Mouse (Mus musculus): ENCODE measurements around the gene Eif4e. TPM values are rescaled to one million over a fixed set of nuclear protein-coding genes. Genes with fewer than 3 reads are reported as not detected.

The Eif4e gene
- polyA plus RNA-seq, 1 experiment from 2014 or later, result 557 TPM

DNA sequence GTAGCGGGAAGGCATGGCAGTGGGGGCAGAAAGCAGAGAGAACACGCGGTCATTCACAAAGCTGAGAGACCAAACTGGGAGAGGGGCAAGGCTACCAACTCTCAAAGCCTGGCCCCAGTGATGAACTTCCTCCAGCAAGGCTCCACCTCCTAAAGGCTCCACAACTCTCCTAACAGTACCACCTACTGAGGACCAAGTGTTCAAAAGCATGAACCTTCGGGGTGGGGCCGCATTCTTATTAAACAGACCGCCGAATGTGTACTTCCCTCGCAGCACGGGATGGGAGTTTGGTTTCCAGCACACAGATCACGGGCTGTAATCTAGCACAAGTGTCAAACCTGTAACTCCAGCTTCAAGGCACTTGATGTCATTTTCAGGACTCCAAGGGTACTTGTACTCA lies 52.9 kb downstream of the Eif4e start:
- H3K27ac ChIP-seq (replicated peaks; ENCODE audit: low read depth, low read length), result no peak overlapping the region
- no peaks in the 10 kb centered on the region for H3K4me1 ChIP-seq (ENCODE audit: control insufficient read depth, insufficient read depth, low read length)
- 90% methylated on average over 10 of the region's 10 CpGs for WGBS

DNA sequence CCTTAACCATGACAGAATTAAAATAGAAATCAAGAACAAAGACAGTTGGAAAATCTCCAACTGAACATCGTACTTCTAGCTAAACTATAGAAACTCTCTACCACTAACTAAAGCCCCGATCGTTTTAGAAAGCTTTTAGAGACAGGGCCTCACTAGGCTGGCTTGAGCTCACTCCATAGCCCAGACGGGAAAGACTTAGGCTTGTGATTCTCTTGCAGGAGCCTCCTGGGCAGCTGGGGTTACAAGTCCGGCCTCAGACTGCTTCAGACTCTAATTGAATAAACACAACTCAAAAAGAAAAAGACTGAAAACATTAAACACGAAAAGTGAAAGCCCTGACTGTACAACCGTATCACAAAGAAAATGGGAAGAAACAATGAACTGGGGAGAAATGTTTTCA lies 60.2 kb downstream of the Eif4e start:
- no peak overlapping the region for H3K27ac ChIP-seq (replicated peaks; ENCODE audit: low read depth, low read length)
- no peaks in the 10 kb centered on the region for H3K27me3 ChIP-seq (ENCODE audit: control insufficient read depth, insufficient read depth, low read length)
- no peaks in the 10 kb centered on the region for H3K36me3 ChIP-seq (ENCODE audit: control insufficient read depth, insufficient read depth, low read length)
- ATAC-seq (ENCODE audit: insufficient number of reproducible peaks, low FRiP score, low TSS enrichment, low read depth) (no peak), DNase-seq (ENCODE audit: low spot score) (no peak)
- no peak overlapping the region for H3K9ac ChIP-seq (ENCODE audit: low read length)
- H3K4me3 ChIP-seq (ENCODE audit: low read depth, low read length), result no peak overlapping the region
- H3K4me1 ChIP-seq (ENCODE audit: control insufficient read depth, insufficient read depth, low read length), result no peaks in the 10 kb centered on the region
- 79% methylated on average over 7 of the region's 7 CpGs for WGBS
- H3K4me2 ChIP-seq (ENCODE audit: low read depth, severe bottlenecking), result no peak overlapping the region
- peaks cover 2% of the 10 kb centered on the region; the same call in 1 of the 2 replicates for H3K9me3 ChIP-seq (ENCODE audit: control insufficient read depth, low read length)

More for the DNA sequence above, 52.9 kb downstream of the Eif4e start:
- H3K4me2 ChIP-seq (ENCODE audit: low read depth, severe bottlenecking), result no peak overlapping the region
- no peaks in the 10 kb centered on the region for H3K27me3 ChIP-seq (ENCODE audit: control insufficient read depth, insufficient read depth, low read length)
- H3K9me3 ChIP-seq (ENCODE audit: control insufficient read depth, low read length), result peaks cover 2% of the 10 kb centered on the region; the same call in 1 of the 2 replicates
- H3K4me3 ChIP-seq (ENCODE audit: low read depth, low read length), result no peak overlapping the region
- H3K36me3 ChIP-seq (ENCODE audit: control insufficient read depth, insufficient read depth, low read length), result no peaks in the 10 kb centered on the region
- no peak overlapping the region for H3K9ac ChIP-seq (ENCODE audit: low read length)
- DNase-seq (ENCODE audit: low spot score), result no peak
- no peak for ATAC-seq (ENCODE audit: insufficient number of reproducible peaks, low FRiP score, low TSS enrichment, low read depth)

- no peaks in the 10 kb centered on the region for H3K4me1 ChIP-seq (ENCODE audit: control insufficient read depth, insufficient read depth, low read length)
- H3K9me3 ChIP-seq (ENCODE audit: control insufficient read depth, low read length), result peaks cover 2% of the 10 kb centered on the region; the same call in 1 of the 2 replicates
- no peak overlapping the region for H3K9ac ChIP-seq (ENCODE audit: low read length)
- H3K36me3 ChIP-seq (ENCODE audit: control insufficient read depth, insufficient read depth, low read length), result no peaks in the 10 kb centered on the region
- no peak overlapping the region for H3K4me3 ChIP-seq (ENCODE audit: low read depth, low read length)
- no peaks in the 10 kb centered on the region for H3K27me3 ChIP-seq (ENCODE audit: control insufficient read depth, insufficient read depth, low read length)
- no peak for ATAC-seq (ENCODE audit: insufficient number of reproducible peaks, low FRiP score, low TSS enrichment, low read depth)
- H3K27ac ChIP-seq (replicated peaks; ENCODE audit: low read depth, low read length), result no peak overlapping the region
- H3K4me2 ChIP-seq (ENCODE audit: low read depth, severe bottlenecking), result no peak overlapping the region
- WGBS, result 87% methylated on average over 4 of the region's 4 CpGs
- DNase-seq (ENCODE audit: low spot score), result no peak
Observed at GRCm38 (mm10) chr3:138587137-138587536, 61.2 kb downstream of the Eif4e start.

- no peak overlapping the region for H3K4me2 ChIP-seq (ENCODE audit: low read depth, severe bottlenecking)
- ATAC-seq (ENCODE audit: insufficient number of reproducible peaks, low FRiP score, low TSS enrichment, low read depth), result no peak
- WGBS, result 85% methylated on average over 9 of the region's 9 CpGs
Observed at GRCm38 (mm10) chr3:138588001-138588400, 62.0 kb downstream of the Eif4e start.

GRCm38 (mm10) chr3:138591002-138591401 lies 65.0 kb downstream of the Eif4e start:
- H3K4me1 ChIP-seq (ENCODE audit: control insufficient read depth, insufficient read depth, low read length), result no peaks in the 10 kb centered on the region
- ATAC-seq (ENCODE audit: insufficient number of reproducible peaks, low FRiP score, low TSS enrichment, low read depth), result no peak

More at GRCm38 (mm10) chr3:138588001-138588400, 62.0 kb downstream of the Eif4e start:
- DNase-seq (ENCODE audit: low spot score), result no peak
- no peak overlapping the region for H3K27ac ChIP-seq (replicated peaks; ENCODE audit: low read depth, low read length)
- peaks cover 2% of the 10 kb centered on the region; the same call in 1 of the 2 replicates for H3K9me3 ChIP-seq (ENCODE audit: control insufficient read depth, low read length)
- no peaks in the 10 kb centered on the region for H3K36me3 ChIP-seq (ENCODE audit: control insufficient read depth, insufficient read depth, low read length)
- H3K4me1 ChIP-seq (ENCODE audit: control insufficient read depth, insufficient read depth, low read length), result no peaks in the 10 kb centered on the region
- no peaks in the 10 kb centered on the region for H3K27me3 ChIP-seq (ENCODE audit: control insufficient read depth, insufficient read depth, low read length)
- H3K9ac ChIP-seq (ENCODE audit: low read length), result no peak overlapping the region
- no peak overlapping the region for H3K4me3 ChIP-seq (ENCODE audit: low read depth, low read length)

DNA sequence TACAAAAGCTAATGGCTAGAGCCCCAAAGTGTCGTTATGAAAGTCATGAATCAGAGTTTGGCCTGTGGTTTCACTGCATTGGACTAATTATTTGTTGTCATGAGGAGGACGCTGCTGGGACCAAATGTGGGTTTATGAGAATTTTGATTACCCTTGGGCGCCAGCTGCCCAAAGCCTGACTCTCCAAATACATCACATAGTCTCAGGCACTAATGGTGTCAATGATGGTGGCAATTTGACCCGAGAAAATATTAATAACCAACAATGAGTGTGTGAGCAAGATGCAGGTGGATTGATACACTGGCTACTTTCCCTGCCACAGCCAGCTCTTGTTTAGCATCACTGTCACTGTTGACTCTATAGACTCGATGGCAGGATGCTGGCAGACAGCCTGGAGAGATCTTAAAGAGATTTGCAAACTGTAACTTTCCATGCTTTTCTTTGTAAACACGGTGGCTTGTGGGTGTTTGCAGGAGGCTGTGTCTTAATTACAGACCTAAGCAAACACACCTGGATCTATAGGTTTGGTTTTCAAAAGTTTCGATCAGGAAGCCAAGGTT lies 65.9 kb downstream of the Eif4e start:
- WGBS, result 68% methylated on average over 7 of the region's 7 CpGs
- H3K27me3 ChIP-seq (ENCODE audit: control insufficient read depth, insufficient read depth, low read length), result 0 out of 2 replicates have a peak, but pooled peaks cover 3% of the 10 kb centered on the region

More at GRCm38 (mm10) chr3:138591002-138591401, 65.0 kb downstream of the Eif4e start:
- DNase-seq (ENCODE audit: low spot score), result no peak
- no peak overlapping the region for H3K9ac ChIP-seq (ENCODE audit: low read length)
- WGBS, result 92% methylated on average over 4 of the region's 4 CpGs
- H3K4me3 ChIP-seq (ENCODE audit: low read depth, low read length), result no peak overlapping the region
- H3K27ac ChIP-seq (replicated peaks; ENCODE audit: low read depth, low read length), result no peak overlapping the region
- H3K4me2 ChIP-seq (ENCODE audit: low read depth, severe bottlenecking), result no peak overlapping the region
- H3K36me3 ChIP-seq (ENCODE audit: control insufficient read depth, insufficient read depth, low read length), result no peaks in the 10 kb centered on the region
- 0 out of 2 replicates have a peak, but pooled peaks cover 3% of the 10 kb centered on the region for H3K27me3 ChIP-seq (ENCODE audit: control insufficient read depth, insufficient read depth, low read length)
- H3K9me3 ChIP-seq (ENCODE audit: control insufficient read depth, low read length), result no peaks in the 10 kb centered on the region; the same call in 1 of the 2 replicates

GRCm38 (mm10) chr3:138593131-138593530 lies 67.2 kb downstream of the Eif4e start:
- H3K36me3 ChIP-seq (ENCODE audit: control insufficient read depth, insufficient read depth, low read length), result no peaks in the 10 kb centered on the region
- H3K9me3 ChIP-seq (ENCODE audit: control insufficient read depth, low read length), result no peaks in the 10 kb centered on the region; the same call in 1 of the 2 replicates
- 0 out of 2 replicates have a peak, but pooled peaks cover 3% of the 10 kb centered on the region for H3K27me3 ChIP-seq (ENCODE audit: control insufficient read depth, insufficient read depth, low read length)
- no peak overlapping the region for H3K27ac ChIP-seq (replicated peaks; ENCODE audit: low read depth, low read length)
- no peak overlapping the region for H3K9ac ChIP-seq (ENCODE audit: low read length)
- 94% methylated on average over 8 of the region's 8 CpGs for WGBS
- no peak overlapping the region for H3K4me3 ChIP-seq (ENCODE audit: low read depth, low read length)
- no peaks in the 10 kb centered on the region for H3K4me1 ChIP-seq (ENCODE audit: control insufficient read depth, insufficient read depth, low read length)
- ATAC-seq (ENCODE audit: insufficient number of reproducible peaks, low FRiP score, low TSS enrichment, low read depth), result no peak
- DNase-seq (ENCODE audit: low spot score), result no peak
- no peak overlapping the region for H3K4me2 ChIP-seq (ENCODE audit: low read depth, severe bottlenecking)

More for the DNA sequence above, 65.9 kb downstream of the Eif4e start:
- no peak overlapping the region for H3K4me3 ChIP-seq (ENCODE audit: low read depth, low read length)
- no peak for ATAC-seq (ENCODE audit: insufficient number of reproducible peaks, low FRiP score, low TSS enrichment, low read depth)
- H3K4me2 ChIP-seq (ENCODE audit: low read depth, severe bottlenecking), result no peak overlapping the region
- no peaks in the 10 kb centered on the region; the same call in 1 of the 2 replicates for H3K9me3 ChIP-seq (ENCODE audit: control insufficient read depth, low read length)
- no peak overlapping the region for H3K9ac ChIP-seq (ENCODE audit: low read length)
- no peak for DNase-seq (ENCODE audit: low spot score)
- no peaks in the 10 kb centered on the region for H3K4me1 ChIP-seq (ENCODE audit: control insufficient read depth, insufficient read depth, low read length)
- no peaks in the 10 kb centered on the region for H3K36me3 ChIP-seq (ENCODE audit: control insufficient read depth, insufficient read depth, low read length)
- no peak overlapping the region for H3K27ac ChIP-seq (replicated peaks; ENCODE audit: low read depth, low read length)

- DNase-seq (ENCODE audit: low spot score) (no peak), ATAC-seq (ENCODE audit: insufficient number of reproducible peaks, low FRiP score, low TSS enrichment, low read depth) (no peak)
- Histone ChIP-seq H3K27me3 (ENCODE audit: control insufficient read depth, insufficient read depth, low read length) (0 out of 2 replicates have a peak, but pooled peaks cover 3% of the 10 kb centered on the region), H3K9me3 (ENCODE audit: control insufficient read depth, low read length) (no peaks in the 10 kb centered on the region; the same call in 1 of the 2 replicates), H3K36me3 (ENCODE audit: control insufficient read depth, insufficient read depth, low read length) (no peaks in the 10 kb centered on the region), H3K4me3 (ENCODE audit: low read depth, low read length) (no peak overlapping the region), H3K4me2 (ENCODE audit: low read depth, severe bottlenecking) (no peak overlapping the region), H3K9ac (ENCODE audit: low read length) (no peak overlapping the region), H3K27ac (replicated peaks; ENCODE audit: low read depth, low read length) (no peak overlapping the region), H3K4me1 (ENCODE audit: control insufficient read depth, insufficient read depth, low read length) (no peaks in the 10 kb centered on the region)
- WGBS, result 85% methylated on average over 7 of the region's 7 CpGs
Observed at GRCm38 (mm10) chr3:138593911-138594310, 67.9 kb downstream of the Eif4e start.

All from limb, embryonic 11.5 days (tissue).